Mouse (Mus musculus) spleen, adult 2 months (tissue): Measurements from ENCODE around the gene Ccdc74a. TPM values are rescaled to one million over a fixed set of nuclear protein-coding genes. Genes with fewer than 3 reads are reported as not detected.
A peak's percentile ranks its signal among the peaks of the same experiment; 100 is the strongest.

Experiments
- DNase-seq, 2 experiments: peaks; one replicate each; pipeline versions ENCODE4 v3.0.0 to v3.0.0-alpha.2; 2012 to 2021; ENCODE audit warnings: low spot score in 2 of 2, low read depth in 1 of 2
- H3K27ac ChIP-seq: fragments of 200-500 bp; 2 replicates; pipeline ENCODE4 v1.5.1; 2012; ENCODE audit warnings: low read length, inconsistent platforms; ENCODE audit not compliant: insufficient read depth
- H3K27me3 ChIP-seq: fragments of 200-500 bp; 2 replicates; pipeline ENCODE4 v1.6.1; 2012; ENCODE audit warnings: mild to moderate bottlenecking, moderate library complexity, low read length, inconsistent platforms; ENCODE audit not compliant: control insufficient read depth, insufficient read depth
- H3K36me3 ChIP-seq: fragments of 200-500 bp; 2 replicates; pipeline ENCODE4 v1.6.1; 2012; ENCODE audit warnings: mild to moderate bottlenecking, low read length, inconsistent platforms; ENCODE audit not compliant: control insufficient read depth, insufficient read depth
- H3K4me1 ChIP-seq: fragments of 200-500 bp; 2 replicates; pipeline ENCODE4 v1.6.1; 2011; ENCODE audit warnings: inconsistent platforms; ENCODE audit not compliant: control insufficient read depth, insufficient read depth, insufficient read length
- H3K4me3 ChIP-seq: fragments of 200-500 bp; 2 replicates; pipeline ENCODE4 v1.5.1; 2011; ENCODE audit warnings: mild to moderate bottlenecking, inconsistent platforms; ENCODE audit not compliant: insufficient read depth, insufficient read length; ENCODE audit errors: extremely low read depth
- CTCF ChIP-seq: fragments of 200-500 bp; IDR thresholded peaks from 2 replicates; pipeline ENCODE4 v1.5.1; 2011; ENCODE audit warnings: mild to moderate bottlenecking, inconsistent platforms; ENCODE audit not compliant: insufficient read depth, insufficient read length, insufficient replicate concordance; ENCODE audit errors: extremely low read depth
- POLR2A ChIP-seq: fragments of 200-500 bp; IDR thresholded peaks from 2 replicates; pipeline ENCODE4 v1.6.1; 2011; ENCODE audit warnings: low read depth, low read length, inconsistent platforms
- WGBS: fragments of 180-500 bp; shearing (Covaris S2); methylation state at CpG from one replicate; pipeline ENCODE4 v1.1.7; 2018; 5-methylcytosine and 5-hydroxymethylcytosine counted together
- polyA plus RNA-seq: library from polyadenylated mRNA; depleted of rRNA; stranded (reverse); fragments of >200 nt; gene quantifications from 2 replicates; pipeline ENCODE4 v1.2.3, GENCODE M21; 2012

The Ccdc74a gene
- polyA plus RNA-seq, 1 experiment, result 1.4 TPM

DNA sequence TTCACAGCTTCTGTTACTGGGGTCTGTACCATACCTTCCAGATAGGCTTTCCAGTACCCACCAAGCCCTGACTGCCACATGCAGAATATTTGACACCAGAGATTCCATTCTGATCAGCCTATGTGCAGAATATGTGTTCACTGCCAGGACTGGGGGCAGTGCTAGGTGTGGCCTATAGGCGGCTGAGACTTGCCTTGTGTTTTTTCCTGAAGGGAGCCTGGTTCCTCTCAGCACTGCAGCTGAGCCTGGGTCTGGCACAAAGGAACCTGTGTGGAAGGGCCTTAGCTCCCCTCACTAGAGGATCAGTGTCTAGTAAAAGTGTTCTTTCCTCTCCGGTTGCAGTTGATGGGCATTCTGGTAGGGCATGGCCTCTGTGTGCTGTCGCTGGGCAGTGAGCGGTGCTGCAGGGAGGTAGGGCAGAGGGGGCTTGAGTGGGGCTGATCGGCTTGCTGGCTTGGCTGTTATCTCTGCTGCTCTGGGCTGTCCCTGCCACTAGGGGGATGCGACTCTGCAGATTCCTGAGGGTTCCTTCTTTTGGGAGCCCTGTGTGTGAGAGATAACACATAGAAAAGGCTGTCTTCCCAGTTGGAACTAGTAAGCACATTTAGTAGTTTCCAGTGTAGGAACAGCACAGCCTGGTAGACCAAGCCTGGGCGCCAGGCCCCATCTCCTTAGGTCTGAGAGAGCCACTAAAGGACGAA lies 12.6 kb upstream of the Ccdc74a start:
- H3K4me1 ChIP-seq, result no peaks in the 10 kb centered on the region
- H3K27ac ChIP-seq, result no peak overlapping the region
- no peak for DNase-seq
- H3K36me3 ChIP-seq, result peaks cover 15% of the 10 kb centered on the region
- H3K4me3 ChIP-seq, result no peak overlapping the region
- TF ChIP-seq CTCF, result no peak
- WGBS, result 90% methylated on average over 8 of the region's 8 CpGs
- no peaks in the 10 kb centered on the region for H3K27me3 ChIP-seq

- Histone ChIP-seq H3K4me3 (no peak overlapping the region), H3K4me1 (no peaks in the 10 kb centered on the region), H3K36me3 (peaks cover 29% of the 10 kb centered on the region), H3K27me3 (no peaks in the 10 kb centered on the region), H3K27ac (no peak overlapping the region)
- WGBS, result 81% methylated on average over 2 of the region's 2 CpGs
- TF ChIP-seq CTCF (no peak), POLR2A (no peak)
- DNase-seq, result no peak
Observed at GRCm38 (mm10) chr16:17636904-17637303, 9.4 kb upstream of the Ccdc74a start.

DNA sequence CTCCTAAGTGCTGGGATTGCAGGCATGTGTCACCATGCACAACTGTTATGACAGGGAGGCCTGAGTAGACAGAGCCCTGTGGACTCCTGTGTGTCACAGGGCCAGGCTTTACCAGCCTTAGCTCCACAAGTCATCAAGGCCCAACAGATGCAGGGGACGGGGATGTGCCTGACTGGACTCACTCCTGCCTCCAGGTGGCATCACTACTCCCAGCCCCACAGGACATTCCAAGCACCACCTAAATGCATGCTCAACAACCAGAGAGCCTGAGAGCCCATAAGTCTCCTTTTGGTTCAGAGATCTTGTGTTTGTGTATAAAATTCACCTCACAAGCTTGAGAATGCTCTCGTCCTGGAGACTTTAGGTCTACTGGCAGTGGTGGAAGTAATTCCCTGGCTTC lies 8.7 kb upstream of the Ccdc74a start:
- Histone ChIP-seq H3K27ac (peak overlapping the region; percentile 3; the same call in 1 of the 2 replicates), H3K4me1 (no peaks in the 10 kb centered on the region), H3K27me3 (no peaks in the 10 kb centered on the region), H3K36me3 (peaks cover 30% of the 10 kb centered on the region), H3K4me3 (no peak overlapping the region)
- no peak for DNase-seq
- TF ChIP-seq CTCF (no peak), POLR2A (no peak)
- 88% methylated on average over 2 of the region's 2 CpGs for WGBS

DNA sequence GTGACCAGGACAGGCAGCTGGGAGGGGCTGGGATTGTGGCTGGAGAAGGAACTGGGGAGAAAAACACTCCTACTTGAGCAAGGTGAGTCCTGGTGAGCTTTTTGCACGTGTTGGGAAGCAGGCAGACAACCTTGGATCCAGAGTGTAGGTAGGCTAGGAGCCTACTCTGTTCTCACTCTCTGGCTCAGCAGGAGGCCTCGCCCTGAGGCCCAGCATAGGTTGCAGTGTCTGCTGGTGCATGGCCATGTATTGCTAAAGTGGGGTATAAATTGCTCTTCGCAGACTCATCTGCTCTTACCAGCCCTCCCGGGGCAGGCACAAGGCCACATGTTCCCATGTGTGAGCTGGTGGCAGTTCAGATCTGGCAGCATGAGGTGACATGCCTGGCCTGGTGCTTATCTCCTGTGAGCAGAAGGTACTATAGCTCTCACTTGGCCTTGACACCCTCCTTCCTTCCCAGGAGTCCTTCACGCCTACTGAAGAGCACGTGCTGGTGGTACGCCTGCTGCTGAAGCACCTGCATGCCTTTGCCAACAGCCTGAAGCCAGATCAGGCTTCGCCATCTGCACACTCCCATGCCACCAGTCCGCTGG lies 8.1 kb upstream of the Ccdc74a start:
- Histone ChIP-seq H3K27ac (peak overlapping the region; percentile 3; the same call in 1 of the 2 replicates), H3K36me3 (peaks cover 32% of the 10 kb centered on the region), H3K4me1 (no peaks in the 10 kb centered on the region), H3K27me3 (no peaks in the 10 kb centered on the region), H3K4me3 (no peak overlapping the region)
- no peak for DNase-seq
- TF ChIP-seq POLR2A (no peak), CTCF (no peak)
- 90% methylated on average over 9 of the region's 9 CpGs for WGBS

GRCm38 (mm10) chr16:17639081-17639480 lies 7.2 kb upstream of the Ccdc74a start:
- Histone ChIP-seq H3K4me3 (no peak overlapping the region), H3K4me1 (no peaks in the 10 kb centered on the region), H3K36me3 (peaks cover 32% of the 10 kb centered on the region), H3K27ac (no peak overlapping the region), H3K27me3 (no peaks in the 10 kb centered on the region)
- 92% methylated on average over 3 of the region's 3 CpGs for WGBS
- TF ChIP-seq CTCF, result no peak
- TF ChIP-seq POLR2A, result no peak
- no peak for DNase-seq

DNA sequence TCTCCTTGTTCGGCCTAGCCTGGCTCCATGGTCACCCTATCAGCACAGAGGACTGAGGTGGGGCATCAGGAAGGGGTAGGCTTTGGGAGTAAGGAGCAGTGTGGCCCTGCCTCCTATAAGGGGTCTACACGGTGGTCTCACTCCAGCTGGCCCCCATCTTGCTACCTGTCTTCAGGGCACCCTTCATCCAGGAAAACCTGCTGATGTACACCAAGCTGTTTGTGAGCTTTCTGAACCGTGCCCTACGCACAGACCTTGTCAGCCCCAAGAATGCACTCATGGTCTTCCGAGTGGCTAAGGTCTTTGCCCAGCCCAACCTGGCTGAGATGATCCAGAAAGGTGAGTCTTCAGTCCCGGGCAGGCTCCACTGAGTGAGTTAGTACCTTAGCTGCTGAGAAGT lies 6.3 kb upstream of the Ccdc74a start:
- 98% methylated on average over 6 of the region's 6 CpGs for WGBS

GRCm38 (mm10) chr16:17640706-17641105 lies 5.6 kb upstream of the Ccdc74a start:
- H3K27me3 ChIP-seq, result no peaks in the 10 kb centered on the region
- TF ChIP-seq CTCF (no peak), POLR2A (no peak)
- H3K36me3 ChIP-seq, result peaks cover 31% of the 10 kb centered on the region
- H3K27ac ChIP-seq, result no peak overlapping the region
- H3K4me1 ChIP-seq, result no peaks in the 10 kb centered on the region
- H3K4me3 ChIP-seq, result no peak overlapping the region
- DNase-seq, result no peak
- 94% methylated on average over 9 of the region's 9 CpGs for WGBS

More for the DNA sequence above, 6.3 kb upstream of the Ccdc74a start:
- peaks cover 31% of the 10 kb centered on the region for H3K36me3 ChIP-seq
- H3K4me1 ChIP-seq, result no peaks in the 10 kb centered on the region
- no peak for TF ChIP-seq CTCF
- no peak for TF ChIP-seq POLR2A
- DNase-seq, result no peak
- H3K27me3 ChIP-seq, result no peaks in the 10 kb centered on the region
- no peak overlapping the region for H3K4me3 ChIP-seq
- no peak overlapping the region for H3K27ac ChIP-seq
